Mouse (Mus musculus) limb, embryonic 11.5 days (tissue): Measurements from ENCODE around the gene Ttll3. TPM values are rescaled to one million over a fixed set of nuclear protein-coding genes. Genes with fewer than 3 reads are reported as not detected.
A peak's percentile ranks its signal among the peaks of the same experiment; 100 is the strongest.

Experiments
- ATAC-seq: fragments of 200-750 bp; cut with Nextera tagmentation; 2 replicates; pipeline ENCODE4 v1.8.0; 2017; ENCODE audit warnings: low read depth; ENCODE audit not compliant: insufficient number of reproducible peaks, low FRiP score, low TSS enrichment
- DNase-seq: peaks from one replicate; pipeline ENCODE4 v3.0.0-alpha.2; 2015; ENCODE audit warnings: low spot score
- H3K27ac ChIP-seq: fragments of 300-500 bp; sonication (generic); replicated peaks from 2 replicates; pipeline ENCODE4 v1.5.1; 2014; ENCODE audit warnings: low read depth, mild to moderate bottlenecking, low read length
- H3K27me3 ChIP-seq: fragments of 300-500 bp; sonication (generic); 2 replicates; pipeline ENCODE4 v1.6.1; 2014; ENCODE audit warnings: mild to moderate bottlenecking, low read length, mixed read lengths; ENCODE audit not compliant: control insufficient read depth, insufficient read depth
- H3K36me3 ChIP-seq: fragments of 300-500 bp; sonication (generic); 2 replicates; pipeline ENCODE4 v1.6.1; 2014; ENCODE audit warnings: mild to moderate bottlenecking, low read length, moderate library complexity, mixed read lengths; ENCODE audit not compliant: control insufficient read depth, insufficient read depth
- H3K4me1 ChIP-seq: fragments of 300-500 bp; sonication (generic); 2 replicates; pipeline ENCODE4 v1.6.1; 2014; ENCODE audit warnings: low read length, mixed read lengths; ENCODE audit not compliant: control insufficient read depth, insufficient read depth
- H3K4me2 ChIP-seq: fragments of 300-500 bp; sonication (generic); 2 replicates; pipeline ENCODE4 v1.6.1; 2014; ENCODE audit warnings: low read depth, mild to moderate bottlenecking, moderate library complexity; ENCODE audit not compliant: severe bottlenecking
- H3K4me3 ChIP-seq: fragments of 300-500 bp; sonication (generic); 2 replicates; pipeline ENCODE4 v1.5.1; 2014; ENCODE audit warnings: low read depth, low read length
- H3K9ac ChIP-seq: fragments of 300-500 bp; sonication (generic); 2 replicates; pipeline ENCODE4 v1.6.1; 2014; ENCODE audit warnings: mild to moderate bottlenecking, low read length
- H3K9me3 ChIP-seq: fragments of 300-500 bp; sonication (generic); 2 replicates; pipeline ENCODE4 v1.6.1; 2016; ENCODE audit warnings: low read length; ENCODE audit not compliant: control insufficient read depth
- WGBS: fragments of 180-500 bp; shearing (Covaris S2); extraction: QIAGEN DNeasy Blood & Tissue Kit; methylation state at CpG from one replicate; pipeline ENCODE4 v1.1.7; 2014; 5-methylcytosine and 5-hydroxymethylcytosine counted together
- polyA plus RNA-seq: library from polyadenylated mRNA; unstranded; fragments of >200 nt; fragmentation: Nextera tagmentation; extraction: Ambion mirVana; gene quantifications from 2 replicates; pipeline ENCODE4 v1.2.1, GENCODE M21; 2014

Gene Ttll3
- polyA plus RNA-seq, 1 experiment from 2014 or later: 2.1 TPM

DNA sequence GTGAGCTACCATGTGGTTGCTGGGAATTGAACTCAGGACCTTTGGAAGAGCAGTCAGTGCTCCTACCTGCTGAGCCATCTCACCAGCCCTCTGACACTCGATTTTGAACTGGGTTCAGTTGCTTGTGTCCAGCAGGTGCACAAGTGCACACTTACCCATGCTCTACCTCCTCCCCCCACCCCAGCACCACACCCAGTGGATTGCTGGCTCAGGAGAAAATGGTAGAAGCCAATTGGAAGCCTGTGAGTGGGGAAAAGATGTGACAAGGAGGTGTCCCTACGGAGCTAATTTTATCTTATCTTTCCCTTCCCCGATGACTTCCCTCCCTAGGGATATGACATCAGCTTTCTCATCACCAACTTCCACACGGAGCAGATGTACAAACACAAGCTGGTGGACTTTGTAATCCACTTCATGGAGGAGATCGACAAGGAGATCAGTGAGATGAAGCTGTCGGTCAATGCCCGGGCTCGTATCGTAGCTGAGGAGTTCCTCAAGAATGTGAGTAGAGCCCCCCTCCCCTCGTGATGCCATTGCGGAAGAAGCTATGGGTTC, 3.8 kb upstream of the Ttll3 start:
- Histone ChIP-seq H3K36me3 (peaks cover 45% of the 10 kb centered on the region), H3K4me3 (no peak overlapping the region), H3K9ac (no peak overlapping the region), H3K4me2 (no peak overlapping the region), H3K9me3 (no peaks in the 10 kb centered on the region; the same call in 1 of the 2 replicates), H3K27ac (no peak overlapping the region), H3K4me1 (no peaks in the 10 kb centered on the region), H3K27me3 (no peaks in the 10 kb centered on the region)
- no peak for ATAC-seq
- no peak for DNase-seq
- 93% methylated on average over 11 of the region's 11 CpGs for WGBS

DNA sequence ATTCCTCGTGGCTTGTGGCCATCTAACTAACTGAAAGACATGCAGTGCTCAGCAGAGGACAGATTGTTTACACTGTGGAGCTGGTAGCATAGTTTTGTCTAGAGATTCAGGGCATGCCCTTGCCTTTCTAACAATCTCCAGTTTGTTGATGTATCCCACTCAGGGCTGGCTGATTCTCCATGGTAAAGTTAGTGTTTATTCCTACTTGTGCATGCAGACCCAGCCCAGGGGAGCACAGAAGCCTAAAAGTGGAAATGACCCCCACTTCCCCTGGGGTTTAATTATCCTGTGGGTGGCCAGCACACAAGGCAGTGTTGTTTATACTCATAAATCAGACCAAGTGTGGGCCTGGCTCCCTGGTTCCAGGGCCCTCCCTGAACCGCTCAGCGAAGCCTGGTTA, 3.0 kb upstream of the Ttll3 start:
- Histone ChIP-seq H3K4me3 (no peak overlapping the region), H3K27me3 (no peaks in the 10 kb centered on the region), H3K4me1 (no peaks in the 10 kb centered on the region), H3K36me3 (peaks cover 41% of the 10 kb centered on the region), H3K9ac (no peak overlapping the region), H3K4me2 (no peak overlapping the region), H3K9me3 (no peaks in the 10 kb centered on the region; the same call in 1 of the 2 replicates), H3K27ac (no peak overlapping the region)
- 70% methylated on average over 3 of the region's 3 CpGs for WGBS
- no peak for ATAC-seq
- no peak for DNase-seq

DNA sequence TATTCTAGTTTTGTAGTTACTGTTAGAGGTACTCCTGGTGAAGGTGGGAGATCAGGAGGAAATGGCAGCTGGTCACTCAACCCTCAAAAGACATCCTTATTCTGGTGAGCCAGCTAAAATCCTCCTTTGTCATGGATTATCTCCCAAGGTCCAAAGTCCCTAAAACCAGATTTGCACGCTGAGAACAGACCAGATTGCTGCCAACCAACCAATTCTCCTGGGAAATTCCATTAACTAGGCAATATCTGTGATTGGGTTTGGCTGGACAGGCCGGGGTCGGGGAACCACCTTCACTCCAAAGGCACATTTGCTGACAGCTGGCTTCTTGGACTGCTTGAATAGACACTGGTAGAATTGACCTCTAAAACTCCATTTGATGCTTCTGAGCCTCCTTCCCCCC, 1.7 kb downstream of the Ttll3 start:
- no peak overlapping the region for H3K27ac ChIP-seq
- no peak overlapping the region for H3K4me2 ChIP-seq
- no peak overlapping the region for H3K4me3 ChIP-seq
- 88% methylated on average over 3 of the region's 3 CpGs for WGBS
- ATAC-seq: no peak
- no peaks in the 10 kb centered on the region for H3K9me3 ChIP-seq
- peaks cover 4% of the 10 kb centered on the region; the same call in 1 of the 2 replicates for H3K4me1 ChIP-seq
- peaks cover 15% of the 10 kb centered on the region for H3K36me3 ChIP-seq
- no peaks in the 10 kb centered on the region for H3K27me3 ChIP-seq
- no peak overlapping the region for H3K9ac ChIP-seq
- no peak for DNase-seq

DNA sequence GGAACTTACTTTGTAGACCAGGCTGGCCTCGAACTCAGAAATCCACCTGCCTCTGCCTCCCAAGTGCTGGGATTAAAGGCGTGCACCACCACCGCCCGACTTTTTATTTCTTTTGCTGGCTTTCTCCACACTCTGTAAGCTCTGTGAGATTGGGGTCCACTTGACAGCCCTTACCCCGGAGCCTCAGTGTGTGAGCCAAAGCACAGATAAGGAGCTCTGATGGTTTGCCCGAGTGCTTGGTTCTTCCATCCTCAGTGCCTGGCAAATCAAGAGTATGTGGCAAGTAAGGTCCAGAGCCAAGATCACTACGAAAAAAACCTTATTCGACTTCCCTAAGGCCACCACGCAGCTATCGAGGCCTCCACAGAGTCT, 2.9 kb downstream of the Ttll3 start:
- H3K4me3 ChIP-seq: peak overlapping the region; percentile 42
- ATAC-seq (no peak), DNase-seq (no peak)
- peak overlapping the region; percentile 81 for H3K9ac ChIP-seq
- H3K36me3 ChIP-seq: peaks cover 9% of the 10 kb centered on the region; the same call in 1 of the 2 replicates
- no peaks in the 10 kb centered on the region for H3K27me3 ChIP-seq
- WGBS: 32% methylated on average over 10 of the region's 10 CpGs
- H3K4me1 ChIP-seq: peaks cover 4% of the 10 kb centered on the region; the same call in 1 of the 2 replicates
- H3K27ac ChIP-seq: no peak overlapping the region
- H3K4me2 ChIP-seq: peak overlapping the region; percentile 97
- H3K9me3 ChIP-seq: no peaks in the 10 kb centered on the region

DNA sequence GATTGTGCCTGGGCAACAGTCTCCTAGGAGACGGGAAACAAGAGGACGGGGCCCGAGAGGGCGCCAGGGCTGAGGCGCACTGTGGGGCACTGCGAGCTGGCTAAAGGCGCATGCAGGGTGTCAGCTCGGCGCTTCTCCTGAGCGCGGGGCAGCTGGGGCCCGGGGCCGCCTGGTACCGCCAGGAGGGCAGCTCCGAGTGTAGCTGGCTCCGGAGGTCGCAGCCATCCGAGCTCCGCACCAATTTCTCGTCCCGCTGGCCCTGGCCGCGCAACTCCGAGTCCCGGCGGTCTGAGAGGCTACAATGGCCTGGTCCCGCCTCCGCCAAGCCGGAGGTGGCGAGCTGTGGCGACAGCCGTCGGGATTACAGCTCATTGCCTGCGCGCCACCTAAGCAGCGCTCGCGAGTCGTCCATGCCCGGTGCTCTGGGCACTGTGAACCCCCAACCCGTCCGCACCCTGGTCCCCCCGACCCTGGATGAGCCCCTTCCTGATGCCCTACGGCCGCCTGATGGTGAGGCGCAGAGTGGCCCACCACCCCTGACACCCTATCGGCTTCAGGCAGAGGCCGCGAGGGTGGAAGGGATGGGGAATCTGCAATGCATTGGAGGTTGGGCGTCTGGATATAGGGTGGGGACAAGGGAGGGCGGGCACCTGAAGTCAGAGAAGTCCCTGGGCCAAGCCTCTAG, 3.5 kb downstream of the Ttll3 start:
- DNase-seq (peak; percentile 76), ATAC-seq (peak; percentile 64)
- Histone ChIP-seq H3K9ac (peak overlapping the region; percentile 81), H3K9me3 (no peaks in the 10 kb centered on the region), H3K4me1 (peaks cover 4% of the 10 kb centered on the region; the same call in 1 of the 2 replicates), H3K36me3 (peaks cover 5% of the 10 kb centered on the region; the same call in 1 of the 2 replicates), H3K27ac (no peak overlapping the region), H3K4me2 (peak overlapping the region; percentile 97), H3K4me3 (peak overlapping the region; percentile 42), H3K27me3 (no peaks in the 10 kb centered on the region)
- under 1% methylated on average over 44 of the region's 51 CpGs for WGBS

DNA sequence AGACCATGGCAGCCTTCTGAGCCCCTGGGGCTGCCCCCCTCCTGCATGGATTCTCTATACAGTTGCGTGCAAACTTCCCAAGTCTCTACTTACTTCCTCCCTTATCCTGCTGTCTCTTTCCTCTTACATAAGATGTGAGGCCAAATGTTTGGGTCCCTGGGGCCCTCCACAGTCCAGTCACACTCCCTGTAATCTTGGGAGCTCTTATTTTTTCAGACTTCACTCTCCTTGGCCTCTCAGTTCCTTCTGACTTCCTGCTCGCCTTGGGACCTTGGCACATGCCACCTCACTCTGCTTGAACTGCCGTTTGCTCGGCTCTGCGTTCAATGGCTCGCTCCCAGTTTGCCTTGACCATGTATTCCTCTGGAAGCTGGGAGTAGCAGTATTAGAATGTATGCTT, 4.9 kb downstream of the Ttll3 start:
- Histone ChIP-seq H3K4me1 (peaks cover 4% of the 10 kb centered on the region; the same call in 1 of the 2 replicates), H3K9ac (0 out of 2 replicates have a peak overlapping the region, but pooled peaks have one; percentile 17), H3K27me3 (no peaks in the 10 kb centered on the region), H3K27ac (no peak overlapping the region), H3K36me3 (peaks cover 3% of the 10 kb centered on the region; the same call in 1 of the 2 replicates), H3K9me3 (no peaks in the 10 kb centered on the region), H3K4me2 (no peak overlapping the region), H3K4me3 (no peak overlapping the region)
- 88% methylated on average over 6 of the region's 6 CpGs for WGBS
- ATAC-seq (no peak), DNase-seq (no peak)

DNA sequence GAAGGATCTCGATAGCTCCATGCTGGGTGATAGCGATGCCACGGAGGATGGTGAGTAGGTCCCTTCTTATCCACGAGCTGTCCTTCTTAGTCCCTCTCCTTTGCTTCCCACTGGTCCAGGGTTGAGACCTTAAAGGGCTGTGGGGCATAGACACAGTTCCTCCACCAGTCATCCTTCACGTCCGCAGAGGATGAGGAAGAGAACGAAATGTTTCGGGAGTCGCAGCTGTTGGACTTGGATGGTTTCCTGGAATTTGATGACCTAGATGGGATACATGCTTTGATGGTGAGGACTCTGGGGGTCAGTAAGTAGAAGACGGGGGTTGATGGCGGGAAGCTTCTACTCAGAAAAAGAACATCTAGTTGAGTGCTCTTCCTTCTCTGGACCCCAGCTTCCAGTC, 5.8 kb downstream of the Ttll3 start:
- Histone ChIP-seq H3K4me3 (no peak overlapping the region), H3K27me3 (no peaks in the 10 kb centered on the region), H3K4me2 (no peak overlapping the region), H3K27ac (no peak overlapping the region), H3K9me3 (no peaks in the 10 kb centered on the region), H3K36me3 (no peaks in the 10 kb centered on the region; the same call in 1 of the 2 replicates), H3K9ac (no peak overlapping the region), H3K4me1 (peaks cover 4% of the 10 kb centered on the region; the same call in 1 of the 2 replicates)
- WGBS: 93% methylated on average over 11 of the region's 11 CpGs
- ATAC-seq (no peak), DNase-seq (no peak)

DNA sequence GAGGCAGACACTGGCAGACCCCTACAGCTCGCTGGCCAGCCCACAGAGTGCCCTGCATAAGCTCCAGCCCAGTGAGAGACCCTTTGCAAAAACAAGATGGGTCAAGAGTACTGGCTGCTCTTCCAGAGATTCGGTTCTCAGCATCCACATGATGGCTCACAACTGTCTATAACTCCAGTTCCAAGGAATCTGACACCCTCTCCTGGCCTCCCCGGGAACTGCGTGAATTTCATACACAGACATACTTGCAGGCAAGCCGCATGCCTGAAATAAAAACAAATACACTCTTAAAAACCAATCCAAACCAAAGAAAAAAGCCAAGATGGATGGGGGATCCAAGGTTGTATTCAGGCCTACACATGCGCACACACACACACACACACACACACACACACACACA, 6.4 kb downstream of the Ttll3 start:
- no peak overlapping the region for H3K4me3 ChIP-seq
- no peak overlapping the region for H3K27ac ChIP-seq
- no peaks in the 10 kb centered on the region; the same call in 1 of the 2 replicates for H3K36me3 ChIP-seq
- WGBS: 94% methylated on average over 6 of the region's 6 CpGs
- no peaks in the 10 kb centered on the region for H3K9me3 ChIP-seq
- DNase-seq: no peak
- peaks cover 4% of the 10 kb centered on the region; the same call in 1 of the 2 replicates for H3K4me1 ChIP-seq
- no peak for ATAC-seq
- H3K9ac ChIP-seq: no peak overlapping the region
- no peaks in the 10 kb centered on the region for H3K27me3 ChIP-seq
- H3K4me2 ChIP-seq: no peak overlapping the region
